Mouse (Mus musculus): Measurements from ENCODE around the gene Tcea3.

- TF ChIP-seq CTCF (IDR thresholded peaks at IDR 0.05; ENCODE audit: low read depth, low read length) (no peak), GATA1 (IDR thresholded peaks at IDR 0.05; ENCODE audit: borderline replicate concordance, low read length) (no peak), GATA2 (IDR thresholded peaks at IDR 0.05; ENCODE audit: borderline replicate concordance, low read depth, low read length) (no peak)
These were observed 23.1 kb downstream of the Tcea3 start for GRCm38 (mm10) chr4:136270648-136271047.
